Mouse (Mus musculus) brain, embryonic 14.5 days (tissue): ENCODE measurements at regions not wholly inside any gene's neighbourhood (a gene's known extent, or its start where the extent isn't known, plus 50 kb on each side); places are given as distances from the start of the nearest gene placed in this dataset.

Source experiments
- CTCF ChIP-seq: fragments of 200-500 bp; IDR thresholded peaks from 2 replicates; pipeline ENCODE4 v1.5.1; 2012; ENCODE audit warnings: inconsistent platforms, mild to moderate bottlenecking, moderate library complexity, borderline replicate concordance; ENCODE audit not compliant: insufficient read depth, insufficient read length; ENCODE audit errors: extremely low read depth
- POLR2A ChIP-seq: fragments of 200-500 bp; IDR thresholded peaks from 2 replicates; pipeline ENCODE4 v1.6.1; 2012; ENCODE audit warnings: mild to moderate bottlenecking, inconsistent platforms, borderline replicate concordance; ENCODE audit not compliant: poor library complexity, insufficient read depth, insufficient read length, severe bottlenecking; ENCODE audit errors: extremely low read depth

DNA sequence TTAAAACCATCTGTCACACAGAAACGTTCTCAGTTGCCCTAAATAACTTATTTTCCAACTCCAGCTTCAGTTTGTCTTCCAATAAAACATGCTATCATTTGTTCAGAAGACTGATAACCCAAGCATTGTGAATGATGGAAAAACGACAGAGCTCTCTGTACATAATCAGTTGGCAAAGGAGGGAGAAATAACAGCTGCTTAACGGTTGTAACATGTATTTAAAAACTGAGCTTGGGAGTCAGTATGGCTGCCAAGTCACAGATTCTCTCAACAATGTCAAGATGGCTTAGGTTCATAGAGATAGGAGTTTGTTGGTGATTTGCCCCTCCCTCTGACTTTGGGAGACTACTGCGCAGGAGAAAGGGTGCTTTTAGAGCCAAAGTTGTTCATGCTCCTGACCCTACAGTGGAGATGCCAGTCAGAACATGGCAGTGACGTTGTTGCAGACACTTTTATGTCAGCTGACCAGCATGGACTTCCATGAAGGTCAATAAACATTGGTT is 140.2 kb downstream of the Qpct start:
- TF ChIP-seq CTCF (no peak), POLR2A (no peak)
